Mouse (Mus musculus): ENCODE data around the gene Olfr1118. TPM values are rescaled to one million over a fixed set of nuclear protein-coding genes. Genes with fewer than 3 reads are reported as not detected.
"Not testable (repeated sequence)": the region's sequence is repeated elsewhere in the genome, so short reads cannot be mapped to it uniquely, and the experiment has no call there.

The Olfr1118 gene
- not detected for total RNA-seq (2021)

GRCm38 (mm10) chr2:87307281-87307680 is at the start of gene Olfr1118:
Olfr1118 (plus strand) TSS chr2:87307581.
- intact Hi-C loops (cut with DNase I), result no loop called here

GRCm38 (mm10) chr2:87267234-87267633 is 40.1 kb upstream of the Olfr1118 start, which contains the start of gene Olfr1116:
Olfr1116 (plus strand) TSS chr2:87267534.
- intact Hi-C loops (cut with DNase I), result no loop called here
- DNase-seq (ENCODE audit: low spot score in 2 of 2), result no peak

More at GRCm38 (mm10) chr2:87307281-87307680, at the start of gene Olfr1118:
- no peak for DNase-seq (ENCODE audit: low spot score in 2 of 2)

- intact Hi-C loops (cut with DNase I); DNase-seq (ENCODE audit: low spot score in 2 of 2): not testable (repeated sequence)
These were observed 13.4 kb upstream of the Olfr1118 start for GRCm38 (mm10) chr2:87293977-87294376.

- no peak for DNase-seq (ENCODE audit: low spot score in 2 of 2)
- intact Hi-C loops (cut with DNase I), result no loop called here
These were observed 47.1 kb downstream of the Olfr1118 start, which contains the start of gene Olfr1120 for GRCm38 (mm10) chr2:87354515-87354914. Olfr1120 (plus strand) TSS chr2:87354815.

- DNase-seq (ENCODE audit: low spot score in 2 of 2); intact Hi-C loops (cut with DNase I): not testable (repeated sequence)
These were observed 52.7 kb downstream of the Olfr1118 start for GRCm38 (mm10) chr2:87360121-87360520.

Other genes starting within 250 kb of the Olfr1118 start
- not detected for gene Olfr1107, start 231.8 kb upstream of the Olfr1118 start, total RNA-seq (2021)
- not detected for gene Olfr1109, start 211.6 kb upstream of the Olfr1118 start, total RNA-seq (2021)
- not detected for gene Olfr259, start 193.0 kb upstream of the Olfr1118 start, total RNA-seq (2021)
- not detected for gene Olfr1110, start 167.3 kb upstream of the Olfr1118 start, total RNA-seq (2021)
- not detected for gene Olfr1111, start 155.0 kb upstream of the Olfr1118 start, total RNA-seq (2021)
- not detected for gene Olfr1112, start 119.8 kb upstream of the Olfr1118 start, total RNA-seq (2021)
- not detected for gene Olfr1113, start 98.6 kb upstream of the Olfr1118 start, total RNA-seq (2021)
- not detected for gene Olfr1115, start 59.6 kb upstream of the Olfr1118 start, total RNA-seq (2021)
- gene Olfr1116, start 40.0 kb upstream of the Olfr1118 start, total RNA-seq (2021), result not detected
- gene Olfr1120, start 47.2 kb downstream of the Olfr1118 start, total RNA-seq (2021), result not detected
- gene Olfr1121, start 62.3 kb downstream of the Olfr1118 start, total RNA-seq (2021), result not detected
- gene Olfr1122, start 78.3 kb downstream of the Olfr1118 start, total RNA-seq (2021), result under 1 TPM in 1 of 2 experiments, not detected in 1; 0.18 TPM
- gene Olfr1123, start 109.1 kb downstream of the Olfr1118 start, total RNA-seq (2021), result not detected
- gene Olfr1124, start 122.7 kb downstream of the Olfr1118 start, total RNA-seq (2021), result not detected
- not detected for gene Olfr1126, start 146.4 kb downstream of the Olfr1118 start, total RNA-seq (2021)
- not detected for gene Pramel7, start 189.5 kb downstream of the Olfr1118 start, total RNA-seq (2021)
- gene Pramel6, start 199.0 kb downstream of the Olfr1118 start, total RNA-seq (2021), result not detected
- not detected for gene Olfr153, start 224.2 kb downstream of the Olfr1118 start, total RNA-seq (2021)
- gene Olfr1128, start 238.0 kb downstream of the Olfr1118 start, total RNA-seq (2021), result not detected

All from left cerebral cortex, postnatal 36 days (tissue).